Mouse (Mus musculus) hindbrain, embryonic 16.5 days (tissue): ENCODE measurements around the gene Pgam2. TPM values are rescaled to one million over a fixed set of nuclear protein-coding genes. Genes with fewer than 3 reads are reported as not detected.

Source experiments
- ATAC-seq: fragments of 200-750 bp; cut with Nextera tagmentation; 2 replicates; pipeline ENCODE4 v1.8.0; 2017; ENCODE audit warnings: moderate TSS enrichment, moderate library complexity
- H3K27ac ChIP-seq: fragments of 300-500 bp; sonication (generic); 2 replicates; pipeline ENCODE4 v1.5.1; 2014; ENCODE audit warnings: low read depth, mild to moderate bottlenecking, control low read depth, low read length, moderate library complexity
- H3K27me3 ChIP-seq: fragments of 300-500 bp; sonication (generic); replicated peaks from 2 replicates; pipeline ENCODE4 v1.6.1; 2014; ENCODE audit warnings: low read length; ENCODE audit not compliant: control insufficient read depth, insufficient read depth
- H3K36me3 ChIP-seq: fragments of 300-500 bp; sonication (generic); 2 replicates; pipeline ENCODE4 v1.6.1; 2014; ENCODE audit warnings: mild to moderate bottlenecking, low read length, moderate library complexity, mixed read lengths; ENCODE audit not compliant: control insufficient read depth, insufficient read depth
- H3K4me1 ChIP-seq: fragments of 300-500 bp; sonication (generic); 2 replicates; pipeline ENCODE4 v1.6.1; 2014; ENCODE audit warnings: low read depth, low read length; ENCODE audit not compliant: control insufficient read depth, insufficient read depth
- H3K4me2 ChIP-seq: fragments of 300-500 bp; sonication (generic); 2 replicates; pipeline ENCODE4 v1.6.1; 2014; ENCODE audit warnings: mild to moderate bottlenecking, low read length, control low read depth, moderate library complexity
- H3K4me3 ChIP-seq: fragments of 300-500 bp; sonication (generic); 2 replicates; pipeline ENCODE4 v1.5.1; 2014; ENCODE audit warnings: mild to moderate bottlenecking, low read length, control low read depth, moderate library complexity
- H3K9ac ChIP-seq: fragments of 300-500 bp; sonication (generic); 2 replicates; pipeline ENCODE4 v1.6.1; 2014; ENCODE audit warnings: low read depth, mild to moderate bottlenecking, control low read depth, low read length, moderate library complexity
- H3K9me3 ChIP-seq: fragments of 300-500 bp; sonication (generic); 2 replicates; pipeline ENCODE4 v1.6.1; 2014; ENCODE audit warnings: mild to moderate bottlenecking, low read length, moderate library complexity; ENCODE audit not compliant: control insufficient read depth
- WGBS: fragments of 180-500 bp; shearing (Covaris S2); extraction: QIAGEN DNeasy Blood & Tissue Kit; methylation state at CpG from one replicate; pipeline ENCODE4 v1.1.7; 2014; 5-methylcytosine and 5-hydroxymethylcytosine counted together
- polyA plus RNA-seq: library from polyadenylated mRNA; unstranded; fragments of >200 nt; fragmentation: Nextera tagmentation; extraction: Ambion mirVana; gene quantifications from 2 replicates; pipeline ENCODE4 v1.2.1, GENCODE M21; 2015

Gene Pgam2
- polyA plus RNA-seq, 1 experiment from 2014 or later = 3.3 TPM

DNA sequence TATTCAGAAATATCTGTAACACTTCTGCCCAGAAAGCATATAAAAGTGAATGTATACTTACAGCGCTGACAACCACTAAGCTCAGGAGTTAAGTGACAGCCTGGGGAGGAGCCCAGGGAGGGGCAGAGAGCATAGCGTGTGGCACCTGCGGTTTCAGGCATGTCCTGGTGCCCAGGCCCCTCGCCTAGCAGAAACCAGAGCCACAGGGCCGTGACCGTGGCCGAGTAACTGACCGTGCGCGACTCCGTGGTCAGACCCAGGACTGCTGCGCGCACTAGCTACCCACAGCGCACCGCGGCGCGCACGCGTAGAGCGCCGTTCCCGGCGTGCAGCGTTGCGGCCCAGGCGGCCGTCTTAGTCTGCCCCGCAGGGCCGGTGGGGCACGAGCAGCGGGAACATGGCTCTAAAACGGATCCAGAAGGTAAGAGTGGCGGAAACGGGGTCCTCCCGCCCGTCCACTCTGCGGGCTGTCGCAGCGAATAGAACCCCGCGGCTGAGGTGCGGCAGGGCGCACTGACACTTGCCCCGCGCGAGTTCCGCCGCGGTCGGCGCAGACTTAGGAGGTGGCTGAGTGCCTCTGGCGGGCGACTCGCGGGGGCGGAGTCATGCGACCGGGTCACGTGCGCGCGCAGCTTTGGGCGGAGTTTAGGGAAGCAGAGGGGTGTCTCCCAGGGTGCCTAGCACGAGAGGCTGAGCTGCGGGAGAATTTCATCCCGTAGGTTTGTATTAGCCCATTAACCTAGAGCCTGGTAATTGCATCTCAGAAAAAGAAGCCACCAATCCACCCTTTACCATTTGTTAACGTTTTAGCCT lies 41.5 kb downstream of the Pgam2 start, which contains the start of gene Urgcp:
TSS of gene Urgcp (minus strand) at position 557 of the 813 bp plus-strand sequence.
- WGBS = under 1% methylated on average over 68 of the region's 68 CpGs
- peak; percentile 98 for ATAC-seq
- H3K4me2 ChIP-seq = peak within 1 kb of the TSS; percentile 83

DNA sequence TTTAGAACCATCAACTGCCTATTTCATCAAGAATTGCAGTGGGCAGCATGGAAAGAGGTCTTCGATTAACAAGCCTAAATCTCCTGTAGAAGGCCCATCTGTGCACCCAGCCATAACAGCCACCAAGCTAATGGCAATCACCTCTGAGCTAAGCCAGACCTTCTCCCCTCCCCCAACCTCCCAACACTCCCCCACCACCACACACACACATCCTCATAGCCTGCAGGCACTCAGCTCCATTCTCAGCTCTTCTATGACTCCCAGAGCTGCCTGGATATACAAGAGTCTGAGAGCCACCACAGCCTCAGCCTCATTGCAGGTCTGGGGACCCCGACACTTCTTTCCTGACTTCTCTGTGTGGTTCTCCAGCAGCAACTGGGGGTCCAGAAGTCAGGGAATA lies 49.8 kb downstream of the Pgam2 start:
- 98% methylated on average over 2 of the region's 2 CpGs for WGBS
- no peak overlapping the region for H3K4me3 ChIP-seq
- ATAC-seq = no peak
- no peak overlapping the region for H3K27ac ChIP-seq
- H3K4me1 ChIP-seq = no peaks in the 10 kb centered on the region
- no peak overlapping the region for H3K4me2 ChIP-seq
- H3K9ac ChIP-seq = no peak overlapping the region
- H3K27me3 ChIP-seq = no peaks in the 10 kb centered on the region
- no peaks in the 10 kb centered on the region for H3K36me3 ChIP-seq
- peaks cover 7% of the 10 kb centered on the region; the same call in 1 of the 2 replicates for H3K9me3 ChIP-seq

More for the DNA sequence above, 41.5 kb downstream of the Pgam2 start, which contains the start of gene Urgcp:
- Histone ChIP-seq H3K4me3 (peak within 1 kb of the TSS; percentile 64), H3K4me1 (peaks cover 7% of the 10 kb centered on the region), H3K36me3 (no peaks in the 10 kb centered on the region), H3K27me3 (no peaks in the 10 kb centered on the region), H3K9ac (peak within 1 kb of the TSS; percentile 85), H3K9me3 (no peaks in the 10 kb centered on the region), H3K27ac (peak within 1 kb of the TSS; percentile 96)

Other genes with a start within 250 kb of the Pgam2 start
- gene Ankrd36, start 234.0 kb downstream of the Pgam2 start, polyA plus RNA-seq = not detected in 2 replicates
- 182 and 207 TPM in 2 replicates for gene Mrps24, start 88.1 kb downstream of the Pgam2 start, polyA plus RNA-seq
- 35.6 and 36.7 TPM in 2 replicates for gene Urgcp, start 41.4 kb downstream of the Pgam2 start, polyA plus RNA-seq
- gene Dbnl, start 15.2 kb downstream of the Pgam2 start, polyA plus RNA-seq = 148 and 150 TPM in 2 replicates
- gene Polm, start 34.3 kb upstream of the Pgam2 start, polyA plus RNA-seq = 5.5 and 6.1 TPM in 2 replicates
- 27.4 and 35.8 TPM in 2 replicates for gene Aebp1, start 58.2 kb upstream of the Pgam2 start, polyA plus RNA-seq
- 59.6 and 62.5 TPM in 2 replicates for gene Pold2, start 74.6 kb upstream of the Pgam2 start, polyA plus RNA-seq
- 0.49 TPM in 1 of 2 replicates, not detected in the other for gene Myl7, start 95.0 kb upstream of the Pgam2 start, polyA plus RNA-seq
- 5.7 and 6.6 TPM in 2 replicates for gene Gck, start 146.3 kb upstream of the Pgam2 start, polyA plus RNA-seq
- gene Ykt6, start 152.0 kb upstream of the Pgam2 start, polyA plus RNA-seq = 98.9 and 99.7 TPM in 2 replicates